Mouse (Mus musculus): ENCODE measurements around the gene Slc38a1. TPM values are rescaled to one million over a fixed set of nuclear protein-coding genes. Genes with fewer than 3 reads are reported as not detected.
A peak's percentile ranks its signal among the peaks of the same experiment; 100 is the strongest.

Slc38a1 gene
- total and polyA plus RNA-seq, 2 experiments from 2014 or later, result 52.4 to 56.7 TPM

DNA sequence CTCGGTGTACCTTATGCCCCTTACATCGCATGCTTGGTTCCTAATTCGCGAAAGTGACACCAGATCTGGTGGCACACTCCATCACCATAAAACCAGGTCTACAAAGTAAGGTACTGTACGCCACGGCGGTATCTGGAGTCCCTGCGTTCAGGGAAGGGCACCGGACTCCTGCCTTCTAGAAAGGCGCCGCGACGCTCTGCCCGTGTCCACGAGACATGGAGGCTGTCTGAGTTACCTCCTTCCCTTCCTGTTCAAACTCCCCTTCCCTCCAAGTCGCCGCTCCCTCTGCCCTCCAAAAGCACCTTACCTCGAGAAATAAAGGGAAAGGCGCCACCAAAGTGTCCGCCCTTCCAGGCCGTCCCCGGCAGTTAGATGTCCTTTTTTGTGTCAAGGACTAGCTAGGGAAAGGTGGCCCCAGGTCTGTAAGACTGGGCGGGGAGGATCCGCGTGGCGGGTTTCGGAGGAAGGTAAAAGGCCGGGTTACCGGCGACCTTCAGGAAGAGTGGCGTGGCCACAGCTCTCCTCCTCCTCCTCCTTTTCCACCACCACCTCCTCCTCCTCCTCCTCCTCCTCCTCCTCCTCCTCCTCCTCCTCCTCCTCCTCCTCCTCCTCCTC is 785 bp downstream of the Slc38a1 start:
- H3K9ac ChIP-seq (replicated peaks; ENCODE audit: low read depth, low read length), result peak overlapping the region; percentile 77
- H3K27me3 ChIP-seq (ENCODE audit: control insufficient read depth, insufficient read depth, low read length), result no peaks in the 10 kb centered on the region
- TF ChIP-seq EP300 (IDR thresholded peaks at IDR 0.05; ENCODE audit: low read depth), result no peak
- TF ChIP-seq CTCF (IDR thresholded peaks at IDR 0.05; ENCODE audit: low read depth), result no peak
- H3K9me3 ChIP-seq (replicated peaks; ENCODE audit: control insufficient read depth, low read length), result no peaks in the 10 kb centered on the region
- peak overlapping the region; percentile 92 for H3K27ac ChIP-seq (ENCODE audit: low read depth)
- H3K4me1 ChIP-seq (ENCODE audit: control insufficient read depth, insufficient read depth), result peaks cover 15% of the 10 kb centered on the region
- DNase-seq (ENCODE audit: low spot score), result peak; percentile 33
- WGBS, result under 1% methylated on average over 29 of the region's 31 CpGs
- no peaks in the 10 kb centered on the region; the same call in 1 of the 2 replicates for H3K36me3 ChIP-seq (replicated peaks; ENCODE audit: control insufficient read depth, insufficient read depth, low read length)
- H3K4me2 ChIP-seq (ENCODE audit: low read depth, low read length), result peak overlapping the region; percentile 80
- peak overlapping the region; percentile 82 for H3K4me3 ChIP-seq (ENCODE audit: low read depth, low read length)
- ATAC-seq (ENCODE audit: insufficient read depth, low read depth), result 0 out of 2 replicates have a peak, but pooled peaks have one; percentile 1

DNA sequence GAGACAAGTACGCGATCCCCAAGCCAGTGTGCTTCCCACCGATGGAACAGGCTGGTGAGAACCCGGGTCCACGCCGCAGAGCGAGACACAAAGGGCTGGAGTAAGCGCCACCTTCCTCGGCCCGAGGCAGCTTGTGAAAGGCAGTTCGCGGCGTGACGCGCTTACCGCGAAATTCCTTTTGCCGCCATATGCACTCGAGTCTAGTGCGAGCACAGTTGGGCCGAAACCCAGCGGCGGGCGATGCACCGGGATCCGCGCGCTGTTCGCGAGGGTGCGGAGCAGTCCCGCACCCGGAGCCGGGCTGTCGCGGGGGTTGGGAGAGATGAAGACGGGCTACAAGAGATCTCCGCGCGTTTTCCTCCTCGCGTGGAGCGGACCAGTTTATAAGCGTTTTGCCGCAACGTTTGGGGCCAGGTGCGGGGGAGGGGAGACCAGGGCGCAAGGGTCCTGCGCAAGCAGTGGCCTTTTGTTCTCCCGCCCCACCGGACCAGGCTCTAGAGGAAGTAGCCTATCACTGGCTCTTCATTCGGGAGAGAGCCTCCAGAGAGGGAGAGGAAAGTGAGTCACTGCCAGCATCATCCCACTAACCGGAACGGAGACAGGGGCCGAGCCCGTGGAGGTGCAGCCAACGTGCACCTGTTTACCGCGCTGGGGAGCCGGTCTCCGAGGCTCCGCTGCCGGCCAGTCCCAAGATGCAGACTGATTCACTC is 1.4 kb downstream of the Slc38a1 start:
- H3K4me2 ChIP-seq (ENCODE audit: low read depth, low read length), result peak overlapping the region; percentile 80
- H3K4me3 ChIP-seq (ENCODE audit: low read depth, low read length), result peak overlapping the region; percentile 82
- H3K27ac ChIP-seq (ENCODE audit: low read depth), result peak overlapping the region; percentile 92
- H3K9me3 ChIP-seq (replicated peaks; ENCODE audit: control insufficient read depth, low read length), result no peaks in the 10 kb centered on the region
- H3K9ac ChIP-seq (replicated peaks; ENCODE audit: low read depth, low read length), result peak overlapping the region; percentile 77
- peaks cover 15% of the 10 kb centered on the region for H3K4me1 ChIP-seq (ENCODE audit: control insufficient read depth, insufficient read depth)
- no peak for TF ChIP-seq CTCF (IDR thresholded peaks at IDR 0.05; ENCODE audit: low read depth)
- TF ChIP-seq EP300 (IDR thresholded peaks at IDR 0.05; ENCODE audit: low read depth), result peak; percentile 41; the same call in 1 of the 2 replicates
- DNase-seq (ENCODE audit: low spot score), result peak; percentile 80
- WGBS, result under 1% methylated on average over 62 of the region's 63 CpGs
- ATAC-seq (ENCODE audit: insufficient read depth, low read depth), result peak; percentile 75
- H3K27me3 ChIP-seq (ENCODE audit: control insufficient read depth, insufficient read depth, low read length), result no peaks in the 10 kb centered on the region
- no peaks in the 10 kb centered on the region; the same call in 1 of the 2 replicates for H3K36me3 ChIP-seq (replicated peaks; ENCODE audit: control insufficient read depth, insufficient read depth, low read length)

DNA sequence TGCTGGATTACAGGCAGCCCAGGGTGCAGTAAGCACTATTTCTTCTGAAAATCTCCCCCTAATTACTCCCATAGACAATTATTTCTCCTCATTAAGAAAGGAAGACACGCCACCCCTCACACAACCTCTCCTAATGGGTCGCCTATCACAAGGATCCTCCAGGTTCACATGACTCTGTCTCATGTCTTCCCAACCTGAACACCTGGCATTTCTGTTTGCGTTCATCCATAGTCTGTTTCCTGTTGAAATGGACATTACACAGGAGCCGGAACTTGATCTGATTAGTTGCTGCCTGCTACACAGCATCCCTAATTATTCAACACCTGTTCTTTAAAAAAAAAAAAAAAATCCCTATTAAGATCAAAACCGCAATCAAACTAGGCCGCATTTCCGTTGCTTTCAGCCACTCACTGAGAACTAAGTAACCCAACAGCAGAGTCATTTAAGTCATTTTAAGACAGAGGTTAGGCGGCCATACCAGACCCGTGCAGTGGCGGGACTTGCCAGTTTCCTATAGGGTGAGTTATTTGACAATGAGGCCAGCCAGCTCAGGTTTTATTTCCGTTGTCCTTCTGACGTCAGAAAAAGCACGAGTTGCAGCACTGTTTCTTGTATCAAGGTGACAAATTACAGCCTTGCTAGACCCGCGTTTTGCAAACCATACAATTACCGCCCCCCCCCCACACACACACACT is 2.3 kb downstream of the Slc38a1 start:
- Histone ChIP-seq H3K4me3 (ENCODE audit: low read depth, low read length) (peak overlapping the region; percentile 82), H3K9ac (replicated peaks; ENCODE audit: low read depth, low read length) (peak overlapping the region; percentile 77), H3K36me3 (replicated peaks; ENCODE audit: control insufficient read depth, insufficient read depth, low read length) (no peaks in the 10 kb centered on the region; the same call in 1 of the 2 replicates), H3K4me1 (ENCODE audit: control insufficient read depth, insufficient read depth) (peaks cover 15% of the 10 kb centered on the region), H3K27ac (ENCODE audit: low read depth) (peak overlapping the region; percentile 92), H3K4me2 (ENCODE audit: low read depth, low read length) (peak overlapping the region; percentile 80), H3K27me3 (ENCODE audit: control insufficient read depth, insufficient read depth, low read length) (no peaks in the 10 kb centered on the region), H3K9me3 (replicated peaks; ENCODE audit: control insufficient read depth, low read length) (no peaks in the 10 kb centered on the region)
- 14% methylated on average over 16 of the region's 16 CpGs for WGBS
- DNase-seq (ENCODE audit: low spot score) (peak; percentile 22), ATAC-seq (ENCODE audit: insufficient read depth, low read depth) (peak; percentile 9; the same call in 1 of the 2 replicates)
- TF ChIP-seq CTCF (IDR thresholded peaks at IDR 0.05; ENCODE audit: low read depth), result no peak
- TF ChIP-seq EP300 (IDR thresholded peaks at IDR 0.05; ENCODE audit: low read depth), result no peak

DNA sequence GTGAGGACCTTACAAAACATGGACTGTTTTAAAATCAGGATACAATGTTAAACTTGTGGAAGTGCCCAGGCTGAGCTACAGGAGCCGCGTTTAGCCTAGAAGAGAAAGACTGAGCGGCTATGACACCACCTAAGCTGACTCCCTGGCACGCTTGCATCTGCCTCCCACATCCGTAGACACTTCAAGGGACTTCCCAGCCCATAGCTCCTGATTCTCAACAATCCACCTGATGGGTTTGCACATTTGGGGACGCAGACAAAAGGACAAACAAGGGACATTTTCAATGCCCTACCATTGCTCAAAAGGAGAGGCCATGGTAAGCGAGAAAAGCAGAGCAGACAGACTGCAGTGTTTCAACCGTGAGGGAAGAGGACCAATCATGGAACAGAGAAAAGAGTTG is 3.1 kb downstream of the Slc38a1 start:
- Histone ChIP-seq H3K27me3 (ENCODE audit: control insufficient read depth, insufficient read depth, low read length) (no peaks in the 10 kb centered on the region), H3K4me1 (ENCODE audit: control insufficient read depth, insufficient read depth) (peaks cover 15% of the 10 kb centered on the region), H3K36me3 (replicated peaks; ENCODE audit: control insufficient read depth, insufficient read depth, low read length) (no peaks in the 10 kb centered on the region; the same call in 1 of the 2 replicates), H3K4me2 (ENCODE audit: low read depth, low read length) (peak overlapping the region; percentile 80; the same call in 1 of the 2 replicates), H3K9me3 (replicated peaks; ENCODE audit: control insufficient read depth, low read length) (no peaks in the 10 kb centered on the region), H3K27ac (ENCODE audit: low read depth) (0 out of 2 replicates have a peak overlapping the region, but pooled peaks have one; percentile 19), H3K9ac (replicated peaks; ENCODE audit: low read depth, low read length) (no peak overlapping the region), H3K4me3 (ENCODE audit: low read depth, low read length) (no peak overlapping the region)
- no peak for TF ChIP-seq EP300 (IDR thresholded peaks at IDR 0.05; ENCODE audit: low read depth)
- TF ChIP-seq CTCF (IDR thresholded peaks at IDR 0.05; ENCODE audit: low read depth), result no peak
- ATAC-seq (ENCODE audit: insufficient read depth, low read depth) (no peak), DNase-seq (ENCODE audit: low spot score) (no peak)
- 53% methylated on average over 8 of the region's 8 CpGs for WGBS

DNA sequence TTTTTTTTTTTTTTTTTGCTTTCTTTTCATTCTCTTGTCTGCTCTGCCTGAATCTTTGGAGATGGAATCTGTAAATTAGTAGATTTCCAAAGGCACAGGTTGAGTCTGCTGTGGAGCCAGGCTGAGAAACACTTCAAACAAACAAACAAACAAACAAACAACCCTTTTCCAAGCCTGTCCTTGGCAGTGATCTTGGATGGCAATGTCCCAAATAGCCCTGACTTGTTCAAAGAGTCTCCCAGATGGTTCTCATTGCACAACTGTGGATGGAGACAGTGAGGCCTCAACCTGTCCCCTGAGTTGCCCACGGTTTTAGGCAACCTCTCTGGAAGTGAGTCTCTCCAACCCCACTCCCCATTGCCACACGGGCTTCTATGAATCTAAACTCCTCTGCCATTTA is 4.1 kb downstream of the Slc38a1 start:
- no peaks in the 10 kb centered on the region; the same call in 1 of the 2 replicates for H3K36me3 ChIP-seq (replicated peaks; ENCODE audit: control insufficient read depth, insufficient read depth, low read length)
- peaks cover 15% of the 10 kb centered on the region for H3K4me1 ChIP-seq (ENCODE audit: control insufficient read depth, insufficient read depth)
- ATAC-seq (ENCODE audit: insufficient read depth, low read depth) (no peak), DNase-seq (ENCODE audit: low spot score) (no peak)
- H3K27ac ChIP-seq (ENCODE audit: low read depth), result 0 out of 2 replicates have a peak overlapping the region, but pooled peaks have one; percentile 9
- no peak overlapping the region for H3K9ac ChIP-seq (replicated peaks; ENCODE audit: low read depth, low read length)
- WGBS, result 71% methylated on average over 2 of the region's 2 CpGs
- TF ChIP-seq EP300 (IDR thresholded peaks at IDR 0.05; ENCODE audit: low read depth), result no peak
- no peak for TF ChIP-seq CTCF (IDR thresholded peaks at IDR 0.05; ENCODE audit: low read depth)
- H3K9me3 ChIP-seq (replicated peaks; ENCODE audit: control insufficient read depth, low read length), result no peaks in the 10 kb centered on the region
- H3K4me3 ChIP-seq (ENCODE audit: low read depth, low read length), result no peak overlapping the region
- H3K27me3 ChIP-seq (ENCODE audit: control insufficient read depth, insufficient read depth, low read length), result no peaks in the 10 kb centered on the region
- H3K4me2 ChIP-seq (ENCODE audit: low read depth, low read length), result no peak overlapping the region

All from heart, postnatal 0 days (tissue).